Mouse (Mus musculus): ENCODE results near the gene Pik3c2a. TPM values are rescaled to one million over a fixed set of nuclear protein-coding genes. Genes with fewer than 3 reads are reported as not detected.
A peak's percentile ranks its signal among the peaks of the same experiment; 100 is the strongest.

The Pik3c2a gene
- total RNA-seq, 2 experiments from 2014 or later: 10.1 to 10.3 TPM

DNA sequence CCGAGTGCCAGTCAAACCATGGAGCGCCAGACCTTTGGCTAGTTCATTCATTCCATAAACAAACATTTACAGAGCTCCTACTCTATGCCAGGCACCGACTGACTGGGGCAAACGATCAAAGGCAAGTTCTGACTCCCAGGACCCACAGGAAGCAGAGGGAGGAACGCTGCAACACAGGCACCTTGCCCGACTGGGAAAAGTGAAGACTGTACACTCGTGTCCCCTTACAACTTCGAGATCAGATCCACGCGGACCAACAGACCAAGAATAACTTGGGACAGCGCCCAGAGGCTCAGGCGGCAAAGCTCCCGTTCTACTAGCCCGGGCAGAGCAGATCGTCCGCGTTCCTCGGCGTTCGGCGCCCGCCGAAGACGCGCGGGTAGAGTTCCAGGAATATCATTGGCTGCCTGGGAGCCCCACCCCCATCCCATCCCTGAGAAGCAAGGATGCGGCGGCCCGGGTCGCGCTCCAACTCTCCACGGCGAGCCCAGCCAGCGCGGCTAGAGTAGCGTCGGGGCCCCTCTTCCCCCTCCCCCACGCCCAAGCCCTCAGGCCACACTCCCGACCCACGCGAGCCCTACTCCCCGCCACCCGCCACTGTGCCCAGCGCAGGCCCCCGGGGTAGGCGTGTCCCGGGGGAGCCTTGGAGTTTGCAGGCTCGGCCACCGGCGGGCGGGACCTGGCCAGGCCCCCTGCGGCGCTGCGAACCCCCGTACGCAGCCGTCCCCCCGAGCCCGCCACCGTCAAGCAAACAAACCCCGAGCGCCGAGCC is 136.0 kb downstream of the Pik3c2a start:
- intact Hi-C loops (cut with DNase I; ENCODE audit: low total_unique reads): loop anchor here (5.0 kb wide), 1 partner anchor 60 kb away; no protein-coding TSS in a partner anchor

DNA sequence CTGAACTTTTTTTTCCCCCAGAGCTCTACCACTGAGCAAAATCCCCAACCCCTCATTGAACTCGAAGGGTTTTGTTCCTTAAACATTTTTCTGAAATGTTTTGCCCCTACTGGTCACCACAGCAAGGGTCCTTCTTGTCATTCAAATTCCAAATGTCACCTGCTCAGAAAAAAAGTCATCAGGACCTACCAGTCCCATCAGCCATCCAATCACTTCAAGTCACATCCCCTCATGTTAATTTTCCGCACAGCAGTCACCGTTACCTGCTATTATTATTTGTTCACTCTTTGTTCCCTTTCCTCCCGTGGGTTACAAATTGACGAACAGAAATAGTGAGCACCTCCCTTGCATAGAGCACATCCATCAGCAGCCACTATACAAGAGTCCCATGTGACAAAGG is 136.6 kb downstream of the Pik3c2a start:
- no peak for DNase-seq
- intact Hi-C loops (cut with DNase I; ENCODE audit: low total_unique reads): loop anchor here (5.0 kb wide), 1 partner anchor 59 kb away; no protein-coding TSS in a partner anchor

More for the DNA sequence above, 136.0 kb downstream of the Pik3c2a start:
- peak; percentile 68 for DNase-seq

DNA sequence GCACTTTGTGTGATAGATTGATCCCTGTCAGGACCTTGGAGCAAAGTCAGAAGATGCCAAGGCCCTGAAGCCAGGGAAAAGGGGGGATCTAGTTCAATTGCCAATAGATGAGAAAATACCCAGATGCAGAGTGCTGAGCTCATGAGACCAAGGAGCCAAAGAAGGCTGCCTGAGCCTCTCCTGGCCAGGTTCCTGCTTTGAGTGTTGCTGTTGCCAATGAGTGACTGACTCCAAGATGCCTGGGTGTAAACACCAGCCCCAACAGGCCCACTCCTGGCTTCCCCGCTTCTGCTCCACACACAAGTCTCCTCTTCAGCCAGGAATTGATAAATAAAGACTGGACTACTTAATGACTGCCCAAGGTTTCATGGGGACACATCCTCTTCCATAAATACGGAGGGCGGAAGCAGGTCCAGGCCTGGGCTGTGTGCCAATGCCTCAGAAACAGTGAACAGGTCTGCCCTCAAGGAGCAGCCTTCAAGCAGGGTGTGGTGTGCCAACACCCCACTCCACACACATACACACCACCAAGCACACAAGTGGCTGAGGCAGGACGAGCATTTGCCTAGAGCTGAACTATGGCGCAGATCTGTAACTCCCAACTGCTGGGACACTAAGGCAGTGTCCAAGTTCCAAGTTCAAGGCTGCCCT is 141.5 kb downstream of the Pik3c2a start:
- DNase-seq: peak; percentile 60
- intact Hi-C loops (cut with DNase I; ENCODE audit: low total_unique reads): no loop called here

DNA sequence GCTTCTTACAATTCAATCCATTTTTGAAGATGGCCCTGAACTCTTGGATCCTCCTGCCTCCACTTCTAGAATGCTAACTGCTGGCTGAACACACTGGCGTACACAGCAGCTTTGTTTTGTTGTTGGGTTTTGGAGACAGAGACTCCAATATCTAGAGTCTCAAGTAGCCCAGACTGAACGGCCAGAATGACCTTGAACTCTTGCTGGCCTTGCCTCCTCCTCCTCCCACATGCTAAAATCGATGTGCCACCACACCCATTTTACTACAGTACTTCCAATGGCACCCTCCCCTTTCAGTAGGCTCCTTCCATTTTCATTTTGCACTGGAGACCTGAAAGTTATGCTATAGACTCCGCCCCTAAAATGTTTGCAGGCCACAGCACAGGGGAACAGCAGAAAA is 142.1 kb downstream of the Pik3c2a start:
- intact Hi-C loops (cut with DNase I; ENCODE audit: low total_unique reads): no loop called here
- no peak for DNase-seq

DNA sequence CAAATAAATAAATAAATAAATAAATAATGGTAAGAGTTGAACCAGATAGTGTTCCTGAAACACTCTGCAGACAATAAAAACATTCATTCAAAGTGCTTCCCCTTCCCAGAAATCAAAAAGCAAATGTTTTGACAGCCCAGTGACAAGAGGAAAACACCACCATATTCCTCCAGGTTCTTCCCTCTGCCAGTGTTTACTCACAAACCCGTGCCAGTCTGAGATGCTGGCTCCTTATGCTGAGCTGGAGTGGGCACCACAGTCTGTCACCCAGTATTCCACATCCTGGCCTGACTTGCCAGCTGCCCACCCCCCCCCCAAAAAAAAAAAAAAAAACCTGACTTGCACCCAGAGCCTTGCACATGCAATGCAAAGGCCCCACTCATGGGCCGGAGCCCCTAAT is 144.4 kb downstream of the Pik3c2a start:
- intact Hi-C loops (cut with DNase I; ENCODE audit: low total_unique reads): no loop called here
- no peak for DNase-seq

DNA sequence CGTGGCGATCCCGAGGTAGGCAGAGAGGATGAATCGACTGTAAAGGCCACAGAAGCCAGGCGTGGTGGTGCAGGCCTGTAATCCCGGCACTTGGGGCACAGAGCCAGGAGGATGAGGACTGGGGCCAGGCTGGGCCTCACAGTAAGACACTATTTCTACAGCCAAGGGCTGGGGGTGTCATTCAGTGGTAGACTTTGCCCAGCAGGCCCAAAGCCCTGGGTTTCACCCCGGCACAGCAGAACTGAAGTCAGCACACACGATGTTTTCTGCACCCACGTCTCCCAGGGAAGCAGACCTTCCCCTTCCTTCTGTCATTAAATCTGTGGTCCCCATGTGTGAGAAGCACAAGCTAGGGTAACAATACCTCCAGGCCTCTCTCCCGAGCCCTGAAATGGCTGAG is 144.9 kb downstream of the Pik3c2a start:
- intact Hi-C loops (cut with DNase I; ENCODE audit: low total_unique reads): no loop called here
- no peak for DNase-seq

DNA sequence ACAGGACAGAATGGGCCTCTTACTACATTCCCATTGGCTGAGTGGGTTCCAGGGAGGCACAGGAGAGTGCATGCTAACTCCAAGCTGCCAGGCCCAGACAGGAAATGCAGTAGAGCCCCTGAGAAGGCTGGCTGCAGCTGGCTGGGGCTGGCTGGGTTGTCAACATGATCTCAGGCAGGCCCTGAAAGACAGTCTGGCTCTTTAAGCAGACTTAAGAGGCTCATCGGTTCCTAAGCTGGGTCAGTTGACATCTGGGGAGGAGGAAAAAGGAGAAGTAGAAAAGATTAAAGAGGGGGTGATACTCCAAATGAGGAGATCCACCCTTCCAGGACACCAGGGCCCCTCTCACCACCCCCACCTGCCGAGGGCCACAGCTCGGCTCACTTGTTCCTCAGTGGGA is 148.3 kb downstream of the Pik3c2a start:
- intact Hi-C loops (cut with DNase I; ENCODE audit: low total_unique reads): no loop called here
- DNase-seq: no peak

DNA sequence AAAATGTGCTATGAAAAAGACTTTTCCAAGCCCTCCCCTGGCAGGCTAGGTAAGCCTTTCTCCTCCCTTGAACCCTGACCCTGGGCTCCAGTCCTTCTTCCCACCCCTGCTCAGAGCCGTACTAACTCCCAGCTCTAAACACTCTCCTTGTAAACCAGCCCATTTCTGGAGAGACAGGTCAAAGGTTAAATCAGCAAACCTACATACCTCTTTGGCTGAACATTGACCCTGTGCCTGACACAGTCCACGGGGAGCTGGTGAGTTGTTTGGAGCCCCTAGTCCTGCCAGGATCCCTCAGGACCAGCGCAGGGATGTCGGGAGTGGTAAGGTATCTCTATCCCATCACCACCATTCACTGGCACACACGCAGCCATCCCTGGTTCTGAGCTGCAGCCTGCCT is 150.9 kb downstream of the Pik3c2a start:
- no peak for DNase-seq
- intact Hi-C loops (cut with DNase I; ENCODE audit: low total_unique reads): no loop called here

DNA sequence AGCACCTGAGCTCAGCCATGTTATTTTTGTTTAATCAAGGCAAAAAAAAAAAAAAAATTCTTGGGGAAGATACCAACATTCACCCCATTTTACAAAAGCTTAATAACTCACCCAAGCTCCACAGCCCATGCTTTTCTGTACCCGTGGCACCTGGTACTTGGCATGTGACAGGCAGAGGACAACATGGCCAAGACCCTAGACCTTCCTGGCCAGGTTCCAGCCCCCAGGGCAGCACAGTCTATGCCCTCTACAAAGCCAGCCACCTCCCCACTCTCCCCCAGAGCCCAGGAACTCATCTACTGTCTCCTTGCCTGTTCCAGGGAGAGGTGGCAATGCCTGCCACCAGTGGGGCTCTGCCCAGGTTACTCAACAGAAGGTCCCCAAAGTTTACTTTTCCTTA is 152.7 kb downstream of the Pik3c2a start:
- intact Hi-C loops (cut with DNase I; ENCODE audit: low total_unique reads): no loop called here
- DNase-seq: no peak

DNA sequence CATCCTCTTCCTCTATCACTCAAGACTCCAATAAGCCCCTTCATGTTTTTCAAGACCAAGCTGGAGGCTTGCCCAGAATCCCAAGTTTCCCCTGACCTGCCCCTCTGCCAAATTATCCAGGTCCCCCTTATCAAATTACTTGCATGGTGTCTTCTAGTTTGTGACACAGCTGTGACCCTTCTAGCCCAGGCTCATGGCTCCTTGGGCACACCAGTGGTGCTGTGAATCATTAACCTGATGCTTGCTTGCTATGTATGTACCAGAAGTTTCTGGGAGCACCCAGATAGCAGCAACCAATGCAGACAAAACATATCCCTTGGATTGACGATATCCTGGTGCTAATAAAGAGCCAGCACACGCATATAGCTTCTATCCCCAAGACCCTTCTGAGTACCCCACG is 154.3 kb downstream of the Pik3c2a start:
- DNase-seq: no peak
- intact Hi-C loops (cut with DNase I; ENCODE audit: low total_unique reads): no loop called here

DNA sequence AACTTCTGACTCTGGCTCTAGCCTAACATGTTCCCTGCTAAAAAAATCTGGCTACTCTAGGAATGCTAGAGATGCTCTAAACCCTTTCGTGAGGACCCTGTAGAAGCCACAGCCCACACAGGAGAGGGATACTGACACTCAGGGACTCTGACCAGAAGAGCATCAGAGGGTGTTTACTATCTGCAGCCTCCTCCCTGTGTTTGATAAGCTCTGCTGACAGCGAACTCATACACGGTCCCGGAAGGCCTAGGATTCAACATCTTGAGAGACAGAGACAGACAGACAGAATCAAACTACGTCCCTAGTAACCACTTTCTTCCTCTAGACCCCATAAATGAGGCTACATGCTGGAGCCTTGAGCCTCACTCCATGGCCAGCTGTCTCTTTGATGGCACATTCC is 155.3 kb downstream of the Pik3c2a start:
- no peak for DNase-seq
- intact Hi-C loops (cut with DNase I; ENCODE audit: low total_unique reads): no loop called here

Other genes starting within 250 kb of the Pik3c2a start
- 1 to 10 TPM in 1 of 2 experiments, under 1 TPM in 1; 0.95 to 2.3 TPM for gene Plekha7, start 135.1 kb downstream of the Pik3c2a start, total RNA-seq (2021)
- gene Rps13, start 109.3 kb downstream of the Pik3c2a start, total RNA-seq (2021): 100 to 1,000 TPM; 287 to 309 TPM
- gene Nucb2, start 60.9 kb upstream of the Pik3c2a start, total RNA-seq (2021): 10 to 100 TPM; 11.5 to 13.5 TPM

Data from gastrocnemius, postnatal 14 days (tissue).